Mouse (Mus musculus): ENCODE data around the gene Esf1. TPM values are rescaled to one million over a fixed set of nuclear protein-coding genes. Genes with fewer than 3 reads are reported as not detected.

Esf1 gene
- polyA plus RNA-seq (2014; fragmentation: Nextera tagmentation; extraction: Ambion mirVana), result 14.7 and 15.6 TPM in 2 replicates

DNA sequence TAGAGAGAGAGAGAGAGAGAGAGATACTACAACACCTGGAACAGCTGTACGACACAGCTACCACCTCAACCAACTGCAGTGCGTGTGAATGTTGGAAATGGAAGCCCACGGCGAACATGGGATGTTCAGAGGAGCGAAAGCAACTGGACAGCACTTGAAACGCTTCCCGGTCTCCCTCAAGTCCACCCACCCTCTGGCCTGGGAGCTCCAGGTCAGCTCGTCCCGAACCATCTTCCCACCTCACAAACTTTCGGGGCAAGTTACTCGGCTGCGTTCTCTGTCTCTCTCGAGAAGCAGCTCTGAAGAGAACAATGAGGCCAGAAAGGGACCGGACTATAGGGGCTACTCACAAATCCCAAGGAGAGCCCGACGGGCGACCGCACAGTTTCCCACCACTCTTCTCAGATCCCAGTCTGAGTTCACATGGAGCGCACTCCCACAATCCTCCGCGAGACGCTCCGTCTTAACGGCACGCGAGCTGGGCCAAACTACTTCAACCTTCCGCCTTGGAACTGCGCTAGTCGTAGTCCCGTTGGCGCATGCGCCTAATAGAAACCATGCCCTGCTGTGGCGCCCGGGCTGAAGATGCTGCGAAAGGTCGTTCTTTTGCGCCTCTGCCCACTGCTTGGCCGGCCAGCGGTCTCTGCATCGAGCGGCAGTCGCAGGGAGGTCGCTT lies at the start of gene Esf1, which contains the start of gene Ndufaf5:
Gene Esf1, minus strand, starts transcription at position 438 of the 676 bp plus-strand sequence.
Gene Ndufaf5, plus strand, starts transcription at position 523 of the 676 bp plus-strand sequence.
- Histone ChIP-seq H3K4me1 (ENCODE audit: control insufficient read depth in 2 of 2, insufficient read depth in 2 of 2, low read length in 2 of 2) (peaks cover 0 to 12% of the 10 kb centered on the region in 2 experiments; a peak in 3 of 4 replicates), H3K9me3 (ENCODE audit: control insufficient read depth, low read length) (no peaks in the 10 kb centered on the region), H3K27ac (replicated peaks in 1 of 2; ENCODE audit: control insufficient read depth in 1 of 2, insufficient read depth in 1 of 2, low read depth in 2 of 2, low read length in 2 of 2) (peak within 1 kb of the TSS; percentile 85 to 88), H3K9ac (ENCODE audit: low read length) (peak within 1 kb of the TSS; percentile 92), H3K36me3 (ENCODE audit: control insufficient read depth, insufficient read depth, low read length) (peaks cover 29% of the 10 kb centered on the region), H3K4me2 (ENCODE audit: low read length) (peak within 1 kb of the TSS; percentile 79), H3K4me3 (ENCODE audit: control insufficient read depth in 1 of 2, insufficient read depth in 1 of 2, low read depth in 1 of 2, low read length in 2 of 2) (peak within 1 kb of the TSS; percentile 90 to 98), H3K27me3 (ENCODE audit: control insufficient read depth, insufficient read depth, low read length) (no peaks in the 10 kb centered on the region)
- WGBS, result under 1% methylated on average over 43 of the region's 43 CpGs
- peak; percentile 97 for ATAC-seq (ENCODE audit: insufficient number of reproducible peaks, insufficient read depth, low FRiP score, low read depth)

DNA sequence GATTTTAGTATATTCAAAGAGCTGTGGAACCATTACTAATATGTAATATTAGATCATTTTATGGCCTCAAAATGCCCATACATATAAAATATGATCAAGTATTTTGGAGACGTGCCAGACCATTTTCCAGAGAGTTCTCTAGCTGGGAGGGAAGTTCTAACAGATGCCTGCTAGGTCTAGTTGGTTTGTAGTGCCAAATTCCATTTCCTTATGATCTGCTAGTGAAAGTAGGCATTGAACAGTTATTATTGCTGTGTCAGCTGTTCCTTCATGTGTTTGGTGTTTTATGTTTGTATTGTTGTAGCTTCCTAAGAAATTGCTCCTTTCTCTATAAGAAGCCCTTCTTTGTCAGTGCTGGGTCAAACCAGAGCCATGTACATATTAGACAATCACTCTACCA lies 45.6 kb upstream of the Esf1 start:
- WGBS, result 65% methylated on average over 1 of the region's 1 CpGs

DNA sequence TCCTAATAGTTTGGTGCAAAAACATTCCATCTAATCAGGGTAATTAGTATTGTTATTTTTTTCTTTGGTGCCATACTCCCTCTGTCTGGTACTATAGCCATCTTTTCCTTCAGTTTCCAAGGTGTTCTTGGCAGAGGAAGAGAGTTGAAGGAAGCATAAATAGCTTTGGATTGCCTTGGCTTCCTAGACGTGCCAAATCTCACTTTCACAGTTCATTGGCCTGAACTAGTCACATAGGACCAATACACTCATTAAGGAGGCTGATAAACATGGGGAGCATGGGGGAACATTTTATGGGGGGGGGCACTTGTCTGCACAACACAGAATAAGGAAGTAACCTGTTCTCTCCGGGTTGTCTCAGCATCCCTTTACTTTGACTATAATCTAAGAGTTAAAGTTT lies 45.1 kb upstream of the Esf1 start:
- H3K27ac ChIP-seq (replicated peaks in 1 of 2; ENCODE audit: control insufficient read depth in 1 of 2, insufficient read depth in 1 of 2, low read depth in 2 of 2, low read length in 2 of 2), result no peak overlapping the region
- 60% methylated on average over 2 of the region's 2 CpGs for WGBS
- H3K4me2 ChIP-seq (ENCODE audit: low read length), result no peak overlapping the region
- no peaks in the 10 kb centered on the region for H3K27me3 ChIP-seq (ENCODE audit: control insufficient read depth, insufficient read depth, low read length)
- no peaks in the 10 kb centered on the region for H3K4me1 ChIP-seq (ENCODE audit: control insufficient read depth in 2 of 2, insufficient read depth in 2 of 2, low read length in 2 of 2)
- H3K4me3 ChIP-seq (ENCODE audit: control insufficient read depth in 1 of 2, insufficient read depth in 1 of 2, low read depth in 1 of 2, low read length in 2 of 2), result no peak overlapping the region
- ATAC-seq (ENCODE audit: insufficient number of reproducible peaks, insufficient read depth, low FRiP score, low read depth), result no peak
- no peak overlapping the region for H3K9ac ChIP-seq (ENCODE audit: low read length)
- no peaks in the 10 kb centered on the region for H3K36me3 ChIP-seq (ENCODE audit: control insufficient read depth, insufficient read depth, low read length)
- H3K9me3 ChIP-seq (ENCODE audit: control insufficient read depth, low read length), result no peaks in the 10 kb centered on the region

More for the DNA sequence above, 45.6 kb upstream of the Esf1 start:
- Histone ChIP-seq H3K9me3 (ENCODE audit: control insufficient read depth, low read length) (no peaks in the 10 kb centered on the region), H3K27ac (replicated peaks in 1 of 2; ENCODE audit: control insufficient read depth in 1 of 2, insufficient read depth in 1 of 2, low read depth in 2 of 2, low read length in 2 of 2) (no peak overlapping the region), H3K36me3 (ENCODE audit: control insufficient read depth, insufficient read depth, low read length) (no peaks in the 10 kb centered on the region), H3K27me3 (ENCODE audit: control insufficient read depth, insufficient read depth, low read length) (no peaks in the 10 kb centered on the region), H3K4me1 (ENCODE audit: control insufficient read depth in 2 of 2, insufficient read depth in 2 of 2, low read length in 2 of 2) (no peaks in the 10 kb centered on the region), H3K9ac (ENCODE audit: low read length) (no peak overlapping the region), H3K4me2 (ENCODE audit: low read length) (no peak overlapping the region), H3K4me3 (ENCODE audit: control insufficient read depth in 1 of 2, insufficient read depth in 1 of 2, low read depth in 1 of 2, low read length in 2 of 2) (no peak overlapping the region)
- ATAC-seq (ENCODE audit: insufficient number of reproducible peaks, insufficient read depth, low FRiP score, low read depth), result no peak

DNA sequence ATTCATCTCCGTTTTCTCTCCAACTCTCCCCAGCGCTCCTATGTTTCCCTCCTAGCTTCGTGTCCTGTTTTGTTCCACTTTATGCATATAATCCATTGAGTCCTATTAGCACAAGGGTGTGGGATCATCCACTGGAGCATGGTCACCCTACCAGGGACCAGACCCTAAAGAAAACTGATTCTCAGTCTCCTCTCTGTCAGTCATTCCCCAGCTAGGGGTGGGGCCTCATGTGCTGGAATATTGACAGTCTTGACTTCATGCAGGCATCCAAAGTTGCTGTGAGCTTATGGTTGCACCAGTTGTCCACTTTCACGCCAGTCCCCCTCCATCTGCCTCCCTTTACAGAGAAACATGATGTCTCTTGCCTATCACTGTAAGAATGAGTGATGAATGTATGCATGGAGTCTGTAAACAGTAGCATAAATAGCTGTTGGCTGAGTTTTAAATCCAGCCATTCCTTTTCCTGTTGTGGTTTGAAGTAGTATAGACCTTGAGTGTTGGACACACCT lies 44.2 kb upstream of the Esf1 start:
- Histone ChIP-seq H3K27me3 (ENCODE audit: control insufficient read depth, insufficient read depth, low read length) (no peaks in the 10 kb centered on the region), H3K36me3 (ENCODE audit: control insufficient read depth, insufficient read depth, low read length) (no peaks in the 10 kb centered on the region), H3K9me3 (ENCODE audit: control insufficient read depth, low read length) (no peaks in the 10 kb centered on the region), H3K27ac (replicated peaks in 1 of 2; ENCODE audit: control insufficient read depth in 1 of 2, insufficient read depth in 1 of 2, low read depth in 2 of 2, low read length in 2 of 2) (no peak overlapping the region), H3K4me1 (ENCODE audit: control insufficient read depth in 2 of 2, insufficient read depth in 2 of 2, low read length in 2 of 2) (peaks cover 6% of the 10 kb centered on the region in 2 experiments; a peak in 2 of 4 replicates), H3K4me2 (ENCODE audit: low read length) (no peak overlapping the region), H3K9ac (ENCODE audit: low read length) (no peak overlapping the region), H3K4me3 (ENCODE audit: control insufficient read depth in 1 of 2, insufficient read depth in 1 of 2, low read depth in 1 of 2, low read length in 2 of 2) (no peak overlapping the region)
- 93% methylated on average over 4 of the region's 4 CpGs for WGBS
- no peak for ATAC-seq (ENCODE audit: insufficient number of reproducible peaks, insufficient read depth, low FRiP score, low read depth)

DNA sequence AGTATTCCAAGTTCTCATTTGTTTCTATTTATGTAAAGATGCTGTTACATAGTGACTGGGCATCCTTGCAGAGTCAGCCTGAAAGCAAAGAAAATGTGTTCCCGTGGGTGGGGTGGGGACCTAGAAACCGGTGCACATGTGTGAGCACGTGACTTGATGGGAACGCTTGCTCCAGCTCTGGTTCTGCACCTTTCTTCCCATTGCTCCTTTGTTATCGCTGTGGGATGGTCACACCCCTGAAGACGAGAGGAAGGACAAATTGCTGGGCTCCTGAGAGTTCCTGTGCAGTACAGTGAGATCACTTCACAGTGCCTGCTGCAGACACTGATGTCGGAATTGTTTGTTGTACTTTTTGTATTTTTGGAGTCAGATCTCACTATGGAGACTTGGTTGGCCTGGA lies 33.4 kb upstream of the Esf1 start:
- H3K9me3 ChIP-seq (ENCODE audit: control insufficient read depth, low read length), result no peaks in the 10 kb centered on the region
- no peak overlapping the region for H3K9ac ChIP-seq (ENCODE audit: low read length)
- no peaks in the 10 kb centered on the region for H3K4me1 ChIP-seq (ENCODE audit: control insufficient read depth in 2 of 2, insufficient read depth in 2 of 2, low read length in 2 of 2)
- H3K4me2 ChIP-seq (ENCODE audit: low read length), result no peak overlapping the region
- WGBS, result 88% methylated on average over 7 of the region's 7 CpGs
- H3K4me3 ChIP-seq (ENCODE audit: control insufficient read depth in 1 of 2, insufficient read depth in 1 of 2, low read depth in 1 of 2, low read length in 2 of 2), result no peak overlapping the region
- H3K27ac ChIP-seq (replicated peaks in 1 of 2; ENCODE audit: control insufficient read depth in 1 of 2, insufficient read depth in 1 of 2, low read depth in 2 of 2, low read length in 2 of 2), result no peak overlapping the region
- peaks cover 45% of the 10 kb centered on the region for H3K36me3 ChIP-seq (ENCODE audit: control insufficient read depth, insufficient read depth, low read length)
- ATAC-seq (ENCODE audit: insufficient number of reproducible peaks, insufficient read depth, low FRiP score, low read depth), result no peak
- H3K27me3 ChIP-seq (ENCODE audit: control insufficient read depth, insufficient read depth, low read length), result no peaks in the 10 kb centered on the region

DNA sequence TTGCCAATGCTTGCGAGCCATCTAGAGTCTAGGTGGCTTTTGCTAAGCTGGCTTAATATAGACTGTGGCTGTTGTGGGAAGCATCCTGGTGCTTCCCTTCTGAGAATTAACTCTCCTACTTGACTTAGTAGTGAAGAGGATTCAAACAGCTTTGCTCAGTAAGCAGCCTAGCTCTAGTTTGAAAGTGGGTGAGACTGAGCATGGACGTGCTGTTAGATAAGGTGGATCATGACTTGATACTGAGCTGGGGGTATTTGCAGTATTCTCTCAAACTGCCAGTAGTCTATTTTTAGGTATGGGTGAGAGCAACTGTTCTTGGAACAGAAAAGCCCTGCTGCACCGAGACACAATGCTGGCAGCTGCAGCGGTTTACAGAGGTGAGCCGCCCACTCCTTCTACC lies 32.2 kb upstream of the Esf1 start:
- Histone ChIP-seq H3K9ac (ENCODE audit: low read length) (no peak overlapping the region), H3K9me3 (ENCODE audit: control insufficient read depth, low read length) (no peaks in the 10 kb centered on the region), H3K4me1 (ENCODE audit: control insufficient read depth in 2 of 2, insufficient read depth in 2 of 2, low read length in 2 of 2) (no peaks in the 10 kb centered on the region), H3K4me3 (ENCODE audit: control insufficient read depth in 1 of 2, insufficient read depth in 1 of 2, low read depth in 1 of 2, low read length in 2 of 2) (peak overlapping the region in 1 of 2 experiments; percentile 9; a peak in 2 of 4 replicates), H3K27ac (replicated peaks in 1 of 2; ENCODE audit: control insufficient read depth in 1 of 2, insufficient read depth in 1 of 2, low read depth in 2 of 2, low read length in 2 of 2) (peak overlapping the region; percentile 76 to 78), H3K27me3 (ENCODE audit: control insufficient read depth, insufficient read depth, low read length) (no peaks in the 10 kb centered on the region), H3K36me3 (ENCODE audit: control insufficient read depth, insufficient read depth, low read length) (peaks cover 52% of the 10 kb centered on the region), H3K4me2 (ENCODE audit: low read length) (peak overlapping the region; percentile 50)
- ATAC-seq (ENCODE audit: insufficient number of reproducible peaks, insufficient read depth, low FRiP score, low read depth), result peak; percentile 71
- WGBS, result 25% methylated on average over 5 of the region's 5 CpGs

DNA sequence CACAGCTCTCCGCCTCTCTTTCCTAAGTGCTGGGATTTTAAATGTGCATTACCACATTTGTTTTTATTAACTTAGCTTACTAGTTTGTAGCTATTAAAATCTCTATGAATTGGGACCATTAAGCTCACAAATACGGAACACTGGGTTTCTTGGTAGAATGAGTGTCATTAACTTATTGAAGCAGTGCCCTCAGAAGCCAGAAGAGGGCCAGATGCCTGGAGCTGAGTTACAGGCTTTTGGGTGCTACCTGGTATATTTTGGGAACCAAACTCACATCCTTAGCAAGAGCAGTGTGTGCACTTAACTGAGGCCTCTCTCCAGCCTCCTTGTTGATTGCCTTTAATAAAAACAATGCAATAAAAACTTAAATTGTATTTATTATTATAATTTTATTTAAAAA lies 30.3 kb upstream of the Esf1 start:
- ATAC-seq (ENCODE audit: insufficient number of reproducible peaks, insufficient read depth, low FRiP score, low read depth), result no peak
- Histone ChIP-seq H3K4me1 (ENCODE audit: control insufficient read depth in 2 of 2, insufficient read depth in 2 of 2, low read length in 2 of 2) (no peaks in the 10 kb centered on the region), H3K4me3 (ENCODE audit: control insufficient read depth in 1 of 2, insufficient read depth in 1 of 2, low read depth in 1 of 2, low read length in 2 of 2) (no peak overlapping the region), H3K36me3 (ENCODE audit: control insufficient read depth, insufficient read depth, low read length) (peaks cover 58% of the 10 kb centered on the region), H3K27ac (replicated peaks in 1 of 2; ENCODE audit: control insufficient read depth in 1 of 2, insufficient read depth in 1 of 2, low read depth in 2 of 2, low read length in 2 of 2) (no peak overlapping the region), H3K27me3 (ENCODE audit: control insufficient read depth, insufficient read depth, low read length) (no peaks in the 10 kb centered on the region), H3K4me2 (ENCODE audit: low read length) (no peak overlapping the region), H3K9me3 (ENCODE audit: control insufficient read depth, low read length) (no peaks in the 10 kb centered on the region), H3K9ac (ENCODE audit: low read length) (no peak overlapping the region)
- WGBS, result 81% methylated on average over 2 of the region's 2 CpGs

All from heart, embryonic 14.5 days (tissue).